ENCODE assay signal across 8 mouse cellular contexts in the genomic region with DNA sequence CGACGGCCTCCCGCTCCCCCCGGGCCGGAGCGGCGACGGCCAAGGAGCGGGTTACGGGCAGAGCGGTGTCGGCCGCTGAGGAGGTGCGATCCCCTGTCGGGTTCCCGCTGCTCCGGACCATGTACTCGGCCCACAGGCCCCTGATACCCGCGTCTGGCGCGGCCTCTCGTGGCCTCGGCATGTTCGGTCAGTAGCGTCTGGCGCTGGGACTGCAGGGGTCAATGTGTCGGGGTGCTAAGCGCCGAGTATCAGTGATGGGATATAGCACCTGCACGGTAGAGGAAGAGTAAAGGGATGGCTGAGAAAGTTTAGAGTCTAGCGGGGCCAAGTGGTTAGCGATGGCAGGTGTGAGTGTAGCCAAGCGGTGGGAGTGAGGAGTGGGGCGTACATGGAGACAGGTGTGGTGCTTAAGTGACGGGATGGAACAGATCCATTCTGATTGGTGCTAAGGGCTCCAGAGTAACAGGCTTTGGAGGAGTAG. TPM values are rescaled to one million over a fixed set of nuclear protein-coding genes. Genes with fewer than 3 reads are reported as not detected.
DNase-seq lines count a peak whose midpoint lies in the region; ATAC-seq and TF ChIP-seq lines count a peak whose summit lies in the region.

No protein-coding gene starts in this region.

- no peak for TF ChIP-seq POLR2A in brain, embryonic 14.5 days (IDR thresholded peaks at IDR 0.05; ENCODE audit: borderline replicate concordance, extremely low read depth, insufficient read depth, insufficient read length, poor library complexity, severe bottlenecking)

- WGBS in stomach, embryonic 16.5 days, result under 1% methylated on average over 34 of the region's 36 CpGs

- no peak for TF ChIP-seq CTCF in brain, embryonic 14.5 days (IDR thresholded peaks at IDR 0.05; ENCODE audit: borderline replicate concordance, extremely low read depth, insufficient read depth, insufficient read length)

- no peak for ATAC-seq in megakaryocyte, adult 5-6 weeks (ENCODE audit: poor library complexity, severe bottlenecking)
- ATAC-seq in stomach, embryonic 16.5 days (ENCODE audit: insufficient read depth, low FRiP score), result no peak
- ATAC-seq in erythroid progenitor cell, adult 5-6 weeks (replicated peaks; ENCODE audit: low FRiP score, poor library complexity, severe bottlenecking), result no peak

- peak overlapping the region; percentile 83 for H3K4me2 ChIP-seq in stomach, embryonic 16.5 days (ENCODE audit: low read depth, low read length)

- H3K4me3 ChIP-seq in megakaryocyte, embryonic 14.5 days (replicated peaks), result peak overlapping the region; percentile 92
- H3K4me3 ChIP-seq in stomach, embryonic 16.5 days (replicated peaks; ENCODE audit: low read length), result peak overlapping the region; percentile 65

- H3K4me1 ChIP-seq in megakaryocyte, embryonic 14.5 days, result peaks cover 78% of the 10 kb centered on the region
- peaks cover 46% of the 10 kb centered on the region for H3K4me1 ChIP-seq in stomach, embryonic 16.5 days (ENCODE audit: control insufficient read depth, insufficient read depth, low read length)

- H3K27ac ChIP-seq in stomach, embryonic 16.5 days (ENCODE audit: low read length), result peak overlapping the region; percentile 100

- peaks cover 38% of the 10 kb centered on the region for H3K36me3 ChIP-seq in megakaryocyte, embryonic 14.5 days (replicated peaks; ENCODE audit: low read length)
- H3K36me3 ChIP-seq in stomach, embryonic 16.5 days (ENCODE audit: control insufficient read depth, insufficient read depth, low read length), result peaks cover 17% of the 10 kb centered on the region

- peak overlapping the region; percentile 88 for H3K9ac ChIP-seq in stomach, embryonic 16.5 days (ENCODE audit: low read length)

- peak; percentile 72 for DNase-seq in brain, embryonic 14.5 days (ENCODE audit: low read depth)
- DNase-seq in heart, adult 18-20 months, result peak; percentile 55 to 64
- peak; percentile 61 for DNase-seq in kidney, adult 9 months
- DNase-seq in lung, postnatal 10 days, result peak; percentile 64

- no peaks in the 10 kb centered on the region for H3K27me3 ChIP-seq in megakaryocyte, embryonic 14.5 days (replicated peaks)
- no peaks in the 10 kb centered on the region for H3K27me3 ChIP-seq in stomach, embryonic 16.5 days (ENCODE audit: control insufficient read depth, insufficient read depth, low read length)

- no peaks in the 10 kb centered on the region for H3K9me3 ChIP-seq in megakaryocyte, embryonic 14.5 days
- no peaks in the 10 kb centered on the region for H3K9me3 ChIP-seq in stomach, embryonic 16.5 days (replicated peaks; ENCODE audit: control insufficient read depth, low read length)

RNA-seq across cellular contexts. Expression of gene Pafah1b3, which starts 15.0 kb away (rescaled TPM):
- polyA plus RNA-seq in megakaryocyte, embryonic 14.5 days (2012; ENCODE audit: insufficient read depth, low replicate concordance), result 19.1 TPM in 1 of 2 replicates, not detected in the other
- total RNA-seq in megakaryocyte, adult 5-6 weeks (2015), result 7.7 and 15.9 TPM in 2 replicates
- 7.7 and 14.6 TPM in 2 replicates for total RNA-seq in megakaryocyte, adult 5-6 weeks (2017)
- 640 and 871 TPM in 2 replicates for polyA plus RNA-seq in brain, embryonic 14.5 days (2012; rRNA removed)
- 1 to 10 TPM; 4.0 to 5.6 TPM for total RNA-seq in heart, adult 18-20 months (2021)
- 186 and 209 TPM in 2 replicates for polyA plus RNA-seq in stomach, embryonic 16.5 days (2015; fragmentation: Nextera tagmentation; extraction: Ambion mirVana)
- 20.2 and 26.8 TPM in 2 replicates for total RNA-seq in erythroid progenitor cell, adult 5-6 weeks (2015; ENCODE audit: low replicate concordance)
- total RNA-seq in erythroid progenitor cell, adult 5-6 weeks (2017; ENCODE audit: low replicate concordance), result 8.9 and 17.3 TPM in 2 replicates

RNA-seq across cellular contexts. Expression of gene Cic, which starts 15.3 kb away (rescaled TPM):
- polyA plus RNA-seq in megakaryocyte, embryonic 14.5 days (2012; ENCODE audit: insufficient read depth, low replicate concordance), result 290 and 655 TPM in 2 replicates
- total RNA-seq in megakaryocyte, adult 5-6 weeks (2015), result 166 and 174 TPM in 2 replicates
- 55.5 and 84.2 TPM in 2 replicates for total RNA-seq in megakaryocyte, adult 5-6 weeks (2017)
- polyA plus RNA-seq in brain, embryonic 14.5 days (2012; rRNA removed), result 107 and 149 TPM in 2 replicates
- total RNA-seq in heart, adult 18-20 months (2021), result 10 to 100 TPM; 45.1 to 63.1 TPM
- polyA plus RNA-seq in stomach, embryonic 16.5 days (2015; fragmentation: Nextera tagmentation; extraction: Ambion mirVana), result 26.7 and 27.4 TPM in 2 replicates
- total RNA-seq in erythroid progenitor cell, adult 5-6 weeks (2015; ENCODE audit: low replicate concordance), result 114 and 181 TPM in 2 replicates
- 70.5 and 90.7 TPM in 2 replicates for total RNA-seq in erythroid progenitor cell, adult 5-6 weeks (2017; ENCODE audit: low replicate concordance)

RNA-seq across cellular contexts. Expression of gene Prr19, which starts 18.4 kb away (rescaled TPM):
- polyA plus RNA-seq in megakaryocyte, embryonic 14.5 days (2012; ENCODE audit: insufficient read depth, low replicate concordance), result 0.17 TPM in 1 of 2 replicates, not detected in the other
- total RNA-seq in megakaryocyte, adult 5-6 weeks (2015), result not detected in 2 replicates
- not detected in 2 replicates for total RNA-seq in megakaryocyte, adult 5-6 weeks (2017)
- polyA plus RNA-seq in brain, embryonic 14.5 days (2012; rRNA removed), result 2.8 and 2.9 TPM in 2 replicates
- total RNA-seq in heart, adult 18-20 months (2021), result not detected
- 0.49 and 0.57 TPM in 2 replicates for polyA plus RNA-seq in stomach, embryonic 16.5 days (2015; fragmentation: Nextera tagmentation; extraction: Ambion mirVana)
- not detected in 2 replicates for total RNA-seq in erythroid progenitor cell, adult 5-6 weeks (2015; ENCODE audit: low replicate concordance)
- total RNA-seq in erythroid progenitor cell, adult 5-6 weeks (2017; ENCODE audit: low replicate concordance), result not detected in 2 replicates

RNA-seq across cellular contexts. Expression of gene Tmem145, which starts 23.1 kb away (rescaled TPM):
- polyA plus RNA-seq in megakaryocyte, embryonic 14.5 days (2012; ENCODE audit: insufficient read depth, low replicate concordance), result 0.16 TPM in 1 of 2 replicates, not detected in the other
- not detected in 2 replicates for total RNA-seq in megakaryocyte, adult 5-6 weeks (2015)
- not detected in 2 replicates for total RNA-seq in megakaryocyte, adult 5-6 weeks (2017)
- polyA plus RNA-seq in brain, embryonic 14.5 days (2012; rRNA removed), result 163 and 167 TPM in 2 replicates
- not detected for total RNA-seq in heart, adult 18-20 months (2021)
- polyA plus RNA-seq in stomach, embryonic 16.5 days (2015; fragmentation: Nextera tagmentation; extraction: Ambion mirVana), result 0.57 and 0.66 TPM in 2 replicates
- total RNA-seq in erythroid progenitor cell, adult 5-6 weeks (2015; ENCODE audit: low replicate concordance), result not detected in 2 replicates
- total RNA-seq in erythroid progenitor cell, adult 5-6 weeks (2017; ENCODE audit: low replicate concordance), result not detected in 2 replicates

RNA-seq across cellular contexts. Expression of gene Erf, which starts 32.2 kb away (rescaled TPM):
- polyA plus RNA-seq in megakaryocyte, embryonic 14.5 days (2012; ENCODE audit: insufficient read depth, low replicate concordance), result 44.8 and 66.8 TPM in 2 replicates
- 4.9 and 6.5 TPM in 2 replicates for total RNA-seq in megakaryocyte, adult 5-6 weeks (2015)
- 2.6 and 5.3 TPM in 2 replicates for total RNA-seq in megakaryocyte, adult 5-6 weeks (2017)
- 20.2 and 28.4 TPM in 2 replicates for polyA plus RNA-seq in brain, embryonic 14.5 days (2012; rRNA removed)
- 10 to 100 TPM; 15.8 to 16.9 TPM for total RNA-seq in heart, adult 18-20 months (2021)
- polyA plus RNA-seq in stomach, embryonic 16.5 days (2015; fragmentation: Nextera tagmentation; extraction: Ambion mirVana), result 6.9 and 11.0 TPM in 2 replicates
- 0.72 and 3.4 TPM in 2 replicates for total RNA-seq in erythroid progenitor cell, adult 5-6 weeks (2015; ENCODE audit: low replicate concordance)
- 0.61 and 1.8 TPM in 2 replicates for total RNA-seq in erythroid progenitor cell, adult 5-6 weeks (2017; ENCODE audit: low replicate concordance)
